Mouse (Mus musculus): Measurements from ENCODE around the gene Gusb. TPM values are rescaled to one million over a fixed set of nuclear protein-coding genes. Genes with fewer than 3 reads are reported as not detected.
"Not testable (repeated sequence)": the region's sequence is repeated elsewhere in the genome, so short reads cannot be mapped to it uniquely, and the experiment has no call there.

Gusb gene
- total RNA-seq, 2 experiments from 2014 or later: 15.6 to 17.0 TPM

DNA sequence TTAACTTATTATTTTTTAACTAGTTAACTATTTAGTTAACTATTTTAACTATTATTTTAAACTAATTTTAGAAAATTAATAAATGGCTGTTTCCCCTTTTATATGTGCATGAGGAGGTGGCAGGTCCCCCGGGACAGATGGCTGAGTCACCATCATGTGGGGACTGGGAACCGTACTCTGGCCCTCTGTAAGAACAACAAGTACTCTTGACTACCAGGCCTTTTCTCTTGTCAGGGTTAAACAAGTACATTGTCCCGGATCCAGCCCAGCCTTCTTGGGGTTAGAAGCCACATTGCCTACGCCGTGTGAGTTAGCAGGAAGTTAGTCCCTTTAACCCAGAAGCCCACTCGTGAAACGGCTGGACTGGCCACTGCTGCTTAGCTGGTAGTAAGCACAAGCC is 7.9 kb downstream of the Gusb start:
- intact Hi-C loops (cut with DNase I): no loop called here
- DNase-seq (ENCODE audit: extremely low spot score in 1 of 2, low spot score in 2 of 2): no peak

- intact Hi-C loops (cut with DNase I): no loop called here
- DNase-seq (ENCODE audit: extremely low spot score in 1 of 2, low spot score in 2 of 2): no peak
Measured at GRCm38 (mm10) chr5:129993374-129993773, 9.5 kb downstream of the Gusb start.

DNA sequence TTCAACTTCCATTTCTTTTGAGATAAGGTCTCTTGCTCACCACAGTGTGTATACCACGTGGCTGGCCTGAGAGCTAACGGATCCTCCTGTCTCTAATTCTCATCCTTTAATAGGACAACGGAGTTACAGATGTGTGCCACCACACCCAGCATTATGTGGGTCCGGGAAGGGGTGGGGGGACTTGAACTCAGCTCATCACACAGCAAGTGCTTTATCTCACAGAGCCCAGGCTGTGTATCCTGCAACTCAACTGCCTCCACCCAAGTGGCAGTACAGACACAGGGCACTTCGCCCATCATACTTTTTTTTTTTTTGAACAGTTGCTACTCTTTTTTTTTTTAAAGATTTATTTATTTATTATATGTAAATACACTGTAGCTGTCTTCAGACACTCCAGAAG is 11.0 kb downstream of the Gusb start:
- no peak for DNase-seq (ENCODE audit: extremely low spot score in 1 of 2, low spot score in 2 of 2)
- intact Hi-C loops (cut with DNase I): no loop called here

DNA sequence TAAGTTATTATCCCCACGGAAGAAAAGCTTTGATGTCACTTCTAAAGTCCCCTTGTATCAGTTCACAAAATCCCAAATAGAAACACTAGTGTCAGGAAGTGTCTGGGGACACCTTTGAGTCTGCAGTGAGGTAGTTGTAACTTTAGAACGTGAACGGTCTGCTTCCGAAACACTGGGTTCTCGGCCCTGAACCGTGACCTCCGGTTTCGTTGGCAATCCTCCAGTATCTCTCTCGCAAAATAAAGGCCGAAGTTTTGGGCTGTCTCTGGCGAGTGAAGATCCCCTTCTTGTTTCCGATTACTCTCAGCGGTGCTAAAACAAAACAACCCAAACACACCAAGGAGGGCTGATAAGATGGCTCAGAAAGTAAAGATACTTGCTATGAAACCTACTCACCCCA is 13.5 kb downstream of the Gusb start:
- no peak for DNase-seq (ENCODE audit: extremely low spot score in 1 of 2, low spot score in 2 of 2)
- intact Hi-C loops (cut with DNase I): no loop called here

DNA sequence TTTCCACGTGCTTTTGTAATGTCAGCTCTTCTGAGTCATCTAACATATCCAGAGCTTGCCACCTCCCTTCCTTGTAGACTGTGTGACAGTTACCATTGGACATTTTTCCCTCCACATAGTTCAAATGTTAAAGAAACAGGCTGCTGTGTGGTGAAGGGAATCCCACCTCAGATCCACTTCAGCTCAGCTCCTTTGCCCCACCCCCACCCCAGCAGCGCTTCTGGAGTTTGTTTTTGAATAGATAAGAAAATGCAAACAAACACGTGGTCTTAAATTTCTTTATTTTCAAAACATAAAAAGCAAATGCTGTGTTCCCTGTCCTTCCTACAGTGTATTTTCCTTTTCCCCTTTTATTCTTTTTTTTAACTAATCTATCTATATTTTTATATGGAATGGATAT is 22.6 kb downstream of the Gusb start:
- intact Hi-C loops (cut with DNase I): no loop called here
- no peak for DNase-seq (ENCODE audit: extremely low spot score in 1 of 2, low spot score in 2 of 2)

- intact Hi-C loops (cut with DNase I): no loop called here
- no peak for DNase-seq (ENCODE audit: extremely low spot score in 1 of 2, low spot score in 2 of 2)
Measured at GRCm38 (mm10) chr5:129978608-129979007, 24.2 kb downstream of the Gusb start.

- intact Hi-C loops (cut with DNase I): no loop called here
- no peak for DNase-seq (ENCODE audit: extremely low spot score in 1 of 2, low spot score in 2 of 2)
Measured at GRCm38 (mm10) chr5:129977768-129978167, 25.1 kb downstream of the Gusb start.

DNA sequence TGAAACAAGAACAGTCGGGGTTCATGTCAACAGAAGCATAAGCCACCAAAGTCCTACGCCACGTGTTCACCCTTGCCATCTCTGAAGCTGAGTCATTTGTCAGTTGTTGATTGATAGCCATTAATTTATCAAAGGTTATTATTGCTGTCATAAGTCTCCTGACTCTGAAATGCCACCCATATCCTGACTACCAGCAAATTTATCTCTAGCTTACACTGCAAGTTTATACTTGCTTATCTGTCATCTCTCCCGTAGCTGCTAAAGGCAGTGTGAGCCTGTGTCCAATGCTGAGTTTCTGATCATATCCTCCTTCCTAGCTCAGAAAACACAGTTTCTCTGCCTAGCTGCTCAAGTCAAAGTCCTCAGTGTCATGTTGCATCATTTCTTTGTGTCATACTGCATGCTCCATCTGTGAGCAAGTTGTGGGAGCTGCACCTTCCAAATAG is 28.0 kb downstream of the Gusb start:
- intact Hi-C loops (cut with DNase I): no loop called here
- DNase-seq (ENCODE audit: extremely low spot score in 1 of 2, low spot score in 2 of 2): no peak

GRCm38 (mm10) chr5:129974354-129974753 is 28.5 kb downstream of the Gusb start:
- intact Hi-C loops (cut with DNase I): no loop called here
- no peak for DNase-seq (ENCODE audit: extremely low spot score in 1 of 2, low spot score in 2 of 2)

GRCm38 (mm10) chr5:129971491-129971890 is 31.4 kb downstream of the Gusb start:
- intact Hi-C loops (cut with DNase I): no loop called here

GRCm38 (mm10) chr5:129968417-129968816 is 34.4 kb downstream of the Gusb start:
- no peak for DNase-seq (ENCODE audit: extremely low spot score in 1 of 2, low spot score in 2 of 2)
- intact Hi-C loops (cut with DNase I): no loop called here

More at GRCm38 (mm10) chr5:129971491-129971890, 31.4 kb downstream of the Gusb start:
- DNase-seq (ENCODE audit: extremely low spot score in 1 of 2, low spot score in 2 of 2): no peak

- intact Hi-C loops (cut with DNase I): no loop called here
- no peak for DNase-seq (ENCODE audit: extremely low spot score in 1 of 2, low spot score in 2 of 2)
Measured at GRCm38 (mm10) chr5:129966448-129966847, 36.4 kb downstream of the Gusb start.

- DNase-seq (ENCODE audit: extremely low spot score in 1 of 2, low spot score in 2 of 2): no peak
- intact Hi-C loops (cut with DNase I): no loop called here
Measured at GRCm38 (mm10) chr5:129963224-129963623, 39.6 kb downstream of the Gusb start.

GRCm38 (mm10) chr5:129955792-129956191 is 47.1 kb downstream of the Gusb start:
- intact Hi-C loops (cut with DNase I): no loop called here
- no peak for DNase-seq (ENCODE audit: extremely low spot score in 1 of 2, low spot score in 2 of 2)

- DNase-seq (ENCODE audit: extremely low spot score in 1 of 2, low spot score in 2 of 2): peak in 1 of 2 experiments; percentile 33
- intact Hi-C loops (cut with DNase I): no loop called here
Measured at GRCm38 (mm10) chr5:129954473-129955254, 48.2 kb downstream of the Gusb start.

GRCm38 (mm10) chr5:129952143-129952542 is 50.7 kb downstream of the Gusb start:
- no peak for DNase-seq (ENCODE audit: extremely low spot score in 1 of 2, low spot score in 2 of 2)
- intact Hi-C loops (cut with DNase I): no loop called here

GRCm38 (mm10) chr5:129947528-129948033 is 55.3 kb downstream of the Gusb start:
- DNase-seq (ENCODE audit: extremely low spot score in 1 of 2, low spot score in 2 of 2): no peak
- intact Hi-C loops (cut with DNase I): no loop called here

- DNase-seq (ENCODE audit: extremely low spot score in 1 of 2, low spot score in 2 of 2): no peak
Measured at GRCm38 (mm10) chr5:129943402-129943801, 59.4 kb downstream of the Gusb start.

DNA sequence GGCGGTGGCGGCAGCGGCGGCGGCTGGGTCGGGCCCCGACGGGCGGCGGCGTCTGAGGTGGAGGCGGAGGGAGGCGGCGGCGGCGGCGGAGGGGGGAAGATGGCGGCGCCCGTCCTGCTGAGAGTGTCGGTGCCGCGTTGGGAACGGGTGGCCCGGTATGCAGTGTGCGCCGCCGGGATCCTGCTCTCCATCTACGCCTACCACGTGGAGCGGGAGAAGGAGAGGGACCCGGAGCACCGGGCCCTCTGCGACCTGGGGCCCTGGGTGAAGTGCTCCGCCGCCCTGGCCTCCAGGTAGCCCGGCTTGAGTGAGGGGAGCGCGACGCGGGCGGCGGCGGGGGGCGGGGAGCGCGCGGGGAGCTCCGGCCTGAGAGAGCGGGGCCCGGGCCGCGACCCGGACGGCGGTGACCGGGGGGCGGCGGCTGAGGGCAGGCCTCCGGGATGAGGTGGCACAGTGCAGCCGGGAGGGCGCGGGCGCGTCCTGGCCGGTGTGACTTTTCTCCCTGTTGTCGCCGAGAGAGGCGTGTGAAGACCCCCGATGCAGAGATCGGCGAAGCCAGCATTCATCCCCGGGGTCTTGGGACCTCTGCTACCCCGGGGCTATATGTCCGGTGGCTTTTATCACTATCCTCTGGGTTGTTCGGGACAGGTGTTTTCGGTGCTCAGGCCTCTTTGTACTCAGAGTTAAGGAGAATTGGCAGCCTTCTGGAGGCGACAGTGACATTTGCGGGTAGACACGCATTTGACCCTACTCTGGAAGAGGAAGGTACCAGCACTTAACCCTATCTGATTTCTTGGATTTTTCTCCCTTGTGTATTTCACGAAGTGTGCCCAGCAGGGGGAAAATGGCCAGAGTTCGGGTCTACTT is 60.5 kb downstream of the Gusb start:
- intact Hi-C loops (cut with DNase I): not testable (repeated sequence)
- DNase-seq (ENCODE audit: extremely low spot score in 1 of 2, low spot score in 2 of 2): peak in 1 of 2 experiments; percentile 61

More at GRCm38 (mm10) chr5:129943402-129943801, 59.4 kb downstream of the Gusb start:
- intact Hi-C loops (cut with DNase I): no loop called here
